Mouse (Mus musculus) liver, embryonic 14.5 days (tissue): ENCODE results near the gene Pde6c.

Source experiments
- CTCF ChIP-seq: IDR thresholded peaks from 2 replicates; pipeline ENCODE4 v1.5.1; 2016; ENCODE audit warnings: antibody characterized with exemption, low read depth, control low read depth
- EP300 ChIP-seq: IDR thresholded peaks from 2 replicates; pipeline ENCODE4 v1.6.1; 2016; ENCODE audit warnings: antibody characterized with exemption, low read depth

- TF ChIP-seq EP300 (no peak), CTCF (no peak)
Observed at GRCm38 (mm10) chr19:38107871-38108270, 24.7 kb upstream of the Pde6c start.
